Mouse (Mus musculus) naive thymus-derived CD4-positive, alpha-beta T cell, adult 2 months (primary cell): ENCODE results near the gene Spata7.

Source experiments
- DNase-seq: peaks from one replicate; pipeline ENCODE4 v3.0.0-alpha.2; 2011; ENCODE audit warnings: low read depth

Gene Spata7

GRCm38 (mm10) chr12:98673879-98674278 is 45.9 kb downstream of the Spata7 start:
- no peak for DNase-seq

DNA sequence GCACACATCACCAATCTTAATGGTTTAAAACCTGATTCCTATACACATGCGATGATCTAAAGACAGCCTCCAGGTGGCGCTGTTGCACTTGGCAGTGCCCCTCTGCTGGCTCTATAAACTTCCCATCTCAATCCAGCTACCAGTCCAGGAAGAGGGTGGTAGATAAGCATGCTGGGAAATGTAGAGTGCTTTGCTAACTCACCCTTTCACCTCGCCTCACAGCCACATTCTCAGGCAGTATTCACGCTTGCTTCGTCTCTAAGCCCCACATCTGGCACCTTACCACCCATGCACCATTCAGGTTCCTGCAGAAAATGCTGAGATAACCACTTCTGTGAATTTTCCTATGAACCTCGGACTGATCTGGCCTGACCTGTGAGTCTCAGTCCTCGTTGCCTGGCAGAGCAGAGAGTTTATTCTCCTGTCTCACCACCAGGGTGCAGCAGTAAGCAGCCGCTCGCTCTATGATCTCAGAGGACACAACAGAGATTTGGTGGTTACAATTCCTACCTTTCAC is 46.7 kb downstream of the Spata7 start:
- DNase-seq: peak; percentile 81

- DNase-seq: peak; percentile 9
Observed at GRCm38 (mm10) chr12:98676861-98677260, 48.9 kb downstream of the Spata7 start.

DNA sequence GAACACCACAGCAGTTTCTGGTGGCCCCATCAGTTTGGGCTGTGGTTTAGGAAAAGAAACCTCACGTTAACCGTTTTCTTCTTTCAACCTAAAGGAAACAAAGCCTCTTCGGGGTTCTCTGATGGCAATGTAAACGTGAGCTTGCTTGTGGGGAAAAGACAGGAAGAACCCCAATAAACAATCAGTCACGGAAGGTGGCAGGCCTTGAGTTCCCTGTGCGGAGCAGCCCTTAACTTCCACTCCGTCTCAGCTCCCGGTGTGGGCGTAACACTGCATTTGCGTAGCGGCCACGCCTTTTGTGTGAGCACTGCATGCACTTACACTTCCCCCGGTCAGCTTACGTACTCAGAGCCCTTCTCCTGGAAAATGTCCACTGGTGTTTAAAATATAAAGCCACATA is 49.4 kb downstream of the Spata7 start:
- peak; percentile 37 for DNase-seq

DNA sequence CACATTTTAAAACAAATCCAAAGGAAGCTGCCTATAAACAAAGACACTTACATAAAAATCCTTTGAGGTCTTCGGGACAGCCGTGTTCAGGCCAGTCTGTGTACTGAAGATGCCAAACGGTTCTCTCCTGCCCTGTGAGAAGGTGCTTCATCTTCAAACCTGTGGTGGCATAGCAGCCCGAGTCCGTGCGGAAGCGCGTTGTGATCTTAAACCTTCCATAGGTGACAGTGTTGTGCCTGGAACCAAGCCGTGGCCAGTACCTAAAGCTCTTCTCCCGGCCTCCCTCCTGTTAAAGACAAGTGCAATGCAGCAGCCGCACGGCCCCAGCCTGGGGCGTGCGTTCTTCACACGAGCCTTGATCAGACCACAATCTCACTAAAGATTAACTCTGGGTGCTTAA is 51.9 kb downstream of the Spata7 start:
- DNase-seq: no peak

DNA sequence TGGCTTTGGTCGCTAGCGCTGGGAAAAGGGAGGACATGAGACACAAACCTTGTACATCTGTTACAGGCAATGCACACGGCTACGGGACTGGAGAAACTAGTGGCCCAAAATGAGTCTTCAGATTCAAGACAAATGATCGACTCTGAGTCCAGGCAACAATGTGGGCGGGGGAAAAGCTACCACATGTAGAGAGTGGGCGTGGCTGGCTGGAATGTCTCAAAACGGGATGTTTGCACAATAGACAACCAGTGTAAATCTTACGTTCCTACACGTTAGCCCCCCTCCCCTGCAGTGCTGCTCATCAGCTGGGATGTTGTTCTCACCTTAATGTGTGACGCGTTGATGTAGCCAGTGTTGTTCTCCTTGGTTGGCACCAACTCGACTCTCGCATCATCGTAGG is 54.2 kb downstream of the Spata7 start:
- no peak for DNase-seq

DNA sequence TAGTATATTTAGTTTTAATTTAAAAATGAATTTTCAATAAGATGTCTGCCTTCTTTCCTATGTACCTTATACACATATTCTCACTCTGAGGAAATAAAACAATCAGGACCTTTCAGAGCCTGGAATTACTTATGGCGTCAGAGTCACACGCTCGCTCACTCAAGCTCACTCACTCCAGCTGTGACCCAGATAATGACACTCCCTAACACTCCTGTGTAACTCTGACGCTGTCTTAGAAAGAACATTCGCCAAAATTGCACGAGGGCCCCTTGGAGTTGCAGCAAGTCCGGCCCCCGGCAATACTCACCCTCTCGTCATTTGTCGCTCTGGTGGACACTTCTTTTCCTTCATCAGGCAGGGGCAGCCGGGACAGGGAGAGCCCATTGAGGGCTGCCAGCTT is 55.2 kb downstream of the Spata7 start:
- no peak for DNase-seq

DNA sequence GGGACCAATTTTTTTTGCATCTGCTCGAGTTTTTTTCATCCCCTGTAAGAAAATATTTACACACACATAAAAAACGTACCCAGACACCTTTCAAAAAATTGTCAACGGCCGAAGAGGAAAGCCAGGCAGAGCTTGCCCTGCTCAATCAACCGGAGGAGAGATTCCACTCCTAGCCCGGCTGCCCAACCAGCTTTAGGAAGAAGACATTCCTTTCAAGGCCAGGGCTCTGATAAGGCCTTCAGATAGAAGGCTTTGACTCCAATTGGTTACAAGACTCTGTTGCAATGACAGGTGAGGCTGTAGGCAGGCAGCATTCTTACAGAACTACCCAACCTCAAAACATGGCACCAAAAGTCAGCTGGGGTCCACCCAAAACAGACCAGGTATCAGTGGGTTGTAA is 55.6 kb downstream of the Spata7 start:
- no peak for DNase-seq

- DNase-seq: no peak
Observed at GRCm38 (mm10) chr12:98690230-98690629, 62.3 kb downstream of the Spata7 start.

DNA sequence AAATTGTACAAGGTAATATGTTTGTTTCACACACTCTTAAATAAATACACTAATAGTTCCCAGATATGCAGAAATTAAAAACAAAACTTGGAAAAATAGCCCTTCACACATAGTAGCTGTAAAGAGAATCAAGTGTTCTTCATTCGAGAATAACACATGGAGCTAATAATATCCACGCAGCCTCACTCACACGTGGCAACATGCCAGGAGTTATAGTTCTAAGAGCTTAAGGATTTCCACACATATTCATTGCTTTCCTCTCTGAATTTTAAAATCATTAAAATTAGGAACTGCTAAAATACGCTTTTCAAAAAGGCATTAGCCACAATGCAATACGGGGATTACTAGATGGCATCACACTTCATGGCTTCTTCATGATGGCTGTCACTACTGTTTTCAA is 69.2 kb downstream of the Spata7 start:
- DNase-seq: no peak

- DNase-seq: no peak
Observed at GRCm38 (mm10) chr12:98701564-98701963, 73.6 kb downstream of the Spata7 start.

DNA sequence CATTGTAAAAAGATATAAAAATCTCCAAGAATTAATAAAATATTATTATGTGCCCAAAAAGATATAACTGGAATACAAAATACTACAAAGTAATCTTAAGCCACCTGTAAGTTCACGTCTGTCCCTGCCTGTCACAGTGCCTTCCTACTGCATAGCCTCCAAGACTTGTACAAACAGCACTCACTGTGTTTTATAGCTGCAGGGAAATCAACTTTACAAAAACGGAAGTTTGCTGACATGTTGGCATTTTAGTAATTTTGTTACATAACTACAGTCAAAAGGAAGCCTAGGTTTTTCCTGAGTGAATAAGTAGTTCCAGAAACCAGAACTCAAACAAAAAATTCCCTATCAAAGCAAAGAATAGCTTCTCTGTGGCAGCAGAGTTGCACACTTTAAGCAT is 75.6 kb downstream of the Spata7 start:
- DNase-seq: no peak

DNA sequence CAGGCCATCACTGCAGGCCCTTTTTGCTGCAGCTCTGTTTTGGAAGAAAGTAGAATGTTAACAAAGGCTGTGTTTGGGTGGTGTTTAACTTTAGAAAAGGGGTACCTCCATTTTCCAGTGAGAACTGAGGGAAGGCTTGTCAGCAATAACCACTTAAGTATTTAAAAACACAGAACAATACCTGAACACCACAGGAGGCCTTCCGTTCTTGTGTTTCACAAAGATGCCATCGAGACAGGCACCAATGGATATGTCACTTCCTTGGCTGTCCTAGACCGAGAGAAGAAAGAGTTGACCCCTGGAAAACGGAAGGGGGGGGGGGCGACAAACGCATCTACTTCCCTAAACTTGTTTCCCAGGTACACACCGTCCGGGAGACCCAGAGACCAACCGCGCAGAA is 76.0 kb downstream of the Spata7 start:
- no peak for DNase-seq

DNA sequence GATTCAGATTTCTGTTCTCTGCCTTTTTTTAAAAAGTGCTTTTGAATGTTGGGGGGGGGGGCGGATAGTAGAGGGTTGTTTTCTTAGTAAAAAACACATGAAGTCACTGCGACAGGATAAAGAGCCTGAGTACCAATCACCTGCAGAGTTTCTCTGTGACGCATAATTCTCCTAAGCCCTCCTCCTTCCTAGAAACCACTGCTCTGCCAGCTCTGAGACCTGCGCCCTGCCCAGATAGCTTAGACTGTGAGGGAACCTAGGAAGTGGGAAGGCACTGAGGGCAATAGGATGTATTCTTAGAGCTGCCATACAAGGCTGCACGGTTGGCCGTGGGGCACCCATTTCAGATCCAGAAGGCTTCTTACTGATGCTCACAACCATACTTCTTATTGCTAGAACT is 84.9 kb downstream of the Spata7 start:
- no peak for DNase-seq

DNA sequence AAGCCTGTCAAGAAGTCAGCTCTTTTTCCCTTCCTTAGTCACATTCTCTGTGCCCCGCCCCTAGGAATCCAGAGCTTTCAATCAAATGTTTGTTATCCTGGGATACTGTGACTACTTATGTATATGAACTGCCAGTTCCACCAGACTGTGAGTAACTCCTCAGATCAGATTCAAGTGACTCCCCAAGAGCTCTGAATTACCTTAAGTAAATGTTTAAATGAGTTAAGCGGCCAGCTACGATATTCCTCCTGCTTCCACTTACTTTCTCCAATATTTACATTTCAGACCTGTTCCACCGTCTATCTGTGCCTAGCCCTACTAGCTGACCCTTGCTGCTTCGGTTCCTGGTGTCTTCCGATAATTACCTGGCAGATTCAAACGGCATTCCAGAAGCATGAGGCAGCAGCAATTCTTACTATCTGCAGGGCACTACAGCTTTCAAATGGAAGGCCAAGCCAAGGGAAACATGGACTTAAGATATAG is 85.7 kb downstream of the Spata7 start:
- no peak for DNase-seq

GRCm38 (mm10) chr12:98714757-98715156 is 86.8 kb downstream of the Spata7 start:
- no peak for DNase-seq

- DNase-seq: no peak
Observed at GRCm38 (mm10) chr12:98716142-98716541, 88.2 kb downstream of the Spata7 start.
